Mouse (Mus musculus): Measurements from ENCODE around the gene Krt36. TPM values are rescaled to one million over a fixed set of nuclear protein-coding genes. Genes with fewer than 3 reads are reported as not detected.

The Krt36 gene
- total and polyA plus RNA-seq, 3 experiments = not detected

- no peak for DNase-seq (ENCODE audit: extremely low read depth)
- Histone ChIP-seq H3K79me2 (replicated peaks; ENCODE audit: control insufficient read depth, extremely low read depth, insufficient read depth, poor library complexity, severe bottlenecking) (no peaks in the 10 kb centered on the region), H3K4me1 (ENCODE audit: control insufficient read depth in 1 of 2, insufficient read depth in 2 of 2) (no peaks in the 10 kb centered on the region), H3K27ac (ENCODE audit: insufficient read depth, low read depth) (no peak within 1 kb of the TSS), H3K4me3 (replicated peaks in 1 of 3; ENCODE audit: low read depth in 2 of 3, low read length in 2 of 3, poor library complexity in 1 of 3) (no peak within 1 kb of the TSS), H3K9ac (ENCODE audit: insufficient read depth, low read depth) (no peak within 1 kb of the TSS), H3K4me2 (ENCODE audit: insufficient read depth, low read depth, poor library complexity, severe bottlenecking) (no peak within 1 kb of the TSS), H3K27me3 (replicated peaks) (peaks cover 99% of the 10 kb centered on the region), H3K9me3 (replicated peaks; ENCODE audit: low read length) (no peaks in the 10 kb centered on the region), H3K36me3 (replicated peaks in 1 of 2; ENCODE audit: control insufficient read depth in 1 of 2, insufficient read depth in 1 of 2, low read length in 1 of 2) (no peaks in the 10 kb centered on the region)
- in situ Hi-C loops (cut with MboI; ENCODE audit: low pct_ligation_motif_present, low pct_unique_long_range_greater_than_20kb, low sequenced_read_pairs) = no loop called here
- dilution Hi-C loops (cut with MboI; ENCODE audit: extremely low pct_ligation_motif_present, extremely low pct_unique_long_range_greater_than_20kb, low sequenced_read_pairs) = no loop called here
- TF ChIP-seq MAX (IDR thresholded peaks at IDR 0.05; ENCODE audit: low read length) = no peak
- no peak for TF ChIP-seq MYC (IDR thresholded peaks at IDR 0.05; ENCODE audit: low read depth, low read length)
- no peak for TF ChIP-seq MXI1 (IDR thresholded peaks at IDR 0.05; ENCODE audit: low read depth, low read length)
- no peak for TF ChIP-seq CHD2 (IDR thresholded peaks at IDR 0.05; ENCODE audit: low read length)
- no peak for TF ChIP-seq ETS1 (conservative IDR thresholded peaks at IDR 0.05; ENCODE audit: low read depth, low read length)
- TF ChIP-seq POLR2AphosphoS2 (IDR thresholded peaks at IDR 0.05; ENCODE audit: low read depth, low read length) = no peak
- no peak for TF ChIP-seq MAFK (IDR thresholded peaks at IDR 0.05; ENCODE audit: insufficient replicate concordance, low read length)
- no peak for TF ChIP-seq POLR2A (IDR thresholded peaks at IDR 0.05; ENCODE audit: low read depth, low read length)
- TF ChIP-seq RCOR1 (conservative IDR thresholded peaks at IDR 0.05; ENCODE audit: low read depth, low read length) = no peak
- no peak for TF ChIP-seq E2F4 (IDR thresholded peaks at IDR 0.05; ENCODE audit: insufficient replicate concordance, low read depth, low read length)
- TF ChIP-seq SIN3A (IDR thresholded peaks at IDR 0.05; ENCODE audit: low read length) = no peak
- TF ChIP-seq RAD21 (IDR thresholded peaks at IDR 0.05; ENCODE audit: low read depth, low read length) = no peak
- no peak for TF ChIP-seq USF1 (IDR thresholded peaks at IDR 0.05; ENCODE audit: low read depth, low read length)
- no peak for TF ChIP-seq NELFE (IDR thresholded peaks at IDR 0.05; ENCODE audit: low read depth, low read length)
- no peak for TF ChIP-seq JUND (conservative IDR thresholded peaks at IDR 0.05; ENCODE audit: low read depth, low read length)
- TF ChIP-seq SMC3 (IDR thresholded peaks at IDR 0.05; ENCODE audit: low read depth, low read length) = no peak
- no peak for TF ChIP-seq HCFC1 (IDR thresholded peaks at IDR 0.05; ENCODE audit: low read depth, low read length)
Observed at GRCm38 (mm10) chr11:100121466-100121865, 16.0 kb upstream of the Krt36 start, which contains the start of gene Krt13. Gene Krt13 (minus strand): TSS chr11:100121566.

GRCm38 (mm10) chr11:100120331-100120730 is 14.9 kb upstream of the Krt36 start:
- no peak overlapping the region for H3K27ac ChIP-seq (ENCODE audit: insufficient read depth, low read depth)
- no peaks in the 10 kb centered on the region for H3K36me3 ChIP-seq (replicated peaks in 1 of 2; ENCODE audit: control insufficient read depth in 1 of 2, insufficient read depth in 1 of 2, low read length in 1 of 2)
- H3K4me1 ChIP-seq (ENCODE audit: control insufficient read depth in 1 of 2, insufficient read depth in 2 of 2) = no peaks in the 10 kb centered on the region
- H3K4me2 ChIP-seq (ENCODE audit: insufficient read depth, low read depth, poor library complexity, severe bottlenecking) = no peak overlapping the region
- H3K79me2 ChIP-seq (replicated peaks; ENCODE audit: control insufficient read depth, extremely low read depth, insufficient read depth, poor library complexity, severe bottlenecking) = no peaks in the 10 kb centered on the region
- dilution Hi-C loops (cut with MboI; ENCODE audit: extremely low pct_ligation_motif_present, extremely low pct_unique_long_range_greater_than_20kb, low sequenced_read_pairs) = no loop called here
- in situ Hi-C loops (cut with MboI; ENCODE audit: low pct_ligation_motif_present, low pct_unique_long_range_greater_than_20kb, low sequenced_read_pairs) = no loop called here
- no peak for DNase-seq (ENCODE audit: extremely low read depth)
- no peak overlapping the region for H3K4me3 ChIP-seq (replicated peaks in 1 of 3; ENCODE audit: low read depth in 2 of 3, low read length in 2 of 3, poor library complexity in 1 of 3)
- no peak overlapping the region for H3K9ac ChIP-seq (ENCODE audit: insufficient read depth, low read depth)
- TF ChIP-seq RAD21 (IDR thresholded peaks at IDR 0.05; ENCODE audit: low read depth, low read length) (no peak), UBTF (IDR thresholded peaks at IDR 0.05; ENCODE audit: low read depth, low read length) (no peak), CHD2 (IDR thresholded peaks at IDR 0.05; ENCODE audit: low read length) (no peak), RCOR1 (conservative IDR thresholded peaks at IDR 0.05; ENCODE audit: low read depth, low read length) (no peak), ELF1 (IDR thresholded peaks at IDR 0.05; ENCODE audit: low read depth, low read length) (no peak), SIN3A (IDR thresholded peaks at IDR 0.05; ENCODE audit: low read length) (no peak), TBP (conservative IDR thresholded peaks at IDR 0.05; ENCODE audit: low read depth, low read length) (no peak), NELFE (IDR thresholded peaks at IDR 0.05; ENCODE audit: low read depth, low read length) (no peak), NRF1 (IDR thresholded peaks at IDR 0.05; ENCODE audit: low read depth, low read length) (no peak), ETS1 (conservative IDR thresholded peaks at IDR 0.05; ENCODE audit: low read depth, low read length) (no peak)
- peaks cover 99% of the 10 kb centered on the region for H3K27me3 ChIP-seq (replicated peaks)
- no peaks in the 10 kb centered on the region for H3K9me3 ChIP-seq (replicated peaks; ENCODE audit: low read length)

Measured in CH12.LX (cell line).